Mouse (Mus musculus): ENCODE data around the gene Ly6g. TPM values are rescaled to one million over a fixed set of nuclear protein-coding genes. Genes with fewer than 3 reads are reported as not detected.
"Not testable (repeated sequence)": the region's sequence is repeated elsewhere in the genome, so short reads cannot be mapped to it uniquely, and the experiment has no call there.

Gene Ly6g
- polyA plus RNA-seq, 1 experiment from 2014 or later, result not detected

DNA sequence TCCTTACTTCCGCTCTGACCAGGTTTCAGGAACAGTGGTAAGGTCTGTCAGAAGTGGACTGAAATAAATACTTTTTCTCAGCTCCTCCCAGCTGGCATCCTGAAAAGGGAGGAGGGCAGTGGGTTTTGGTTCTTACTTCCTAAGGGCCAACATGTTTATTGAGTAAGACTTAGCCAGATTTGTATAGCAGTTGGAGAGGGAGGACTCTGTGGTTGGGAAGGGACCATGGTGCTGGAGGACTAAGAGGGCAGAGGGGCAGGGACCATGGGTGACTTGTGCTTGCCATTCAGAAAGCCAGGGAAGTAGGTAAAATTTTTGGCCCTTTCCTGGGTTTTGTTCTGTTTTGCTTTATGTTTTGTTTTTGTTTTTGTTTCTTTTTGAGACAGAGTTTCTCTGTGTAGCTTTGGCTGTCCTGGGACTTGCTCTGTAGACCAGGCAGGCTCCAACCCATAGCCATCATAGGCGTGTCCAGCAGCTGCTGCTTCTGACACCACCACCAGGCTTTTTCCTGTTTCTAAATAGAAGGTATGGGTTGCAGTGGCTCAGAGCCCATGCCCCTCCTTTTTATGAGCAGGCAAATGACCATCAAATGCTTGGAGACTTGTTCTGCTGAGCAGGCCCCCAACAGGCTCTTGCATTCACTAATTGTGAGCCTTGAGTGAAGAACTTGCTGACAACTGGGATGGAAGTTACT is 19.8 kb upstream of the Ly6g start:
- H3K36me3 ChIP-seq (ENCODE audit: control insufficient read depth, insufficient read depth, low read length); H3K27me3 ChIP-seq (replicated peaks; ENCODE audit: control insufficient read depth, insufficient read depth, low read length); H3K4me1 ChIP-seq (ENCODE audit: control insufficient read depth, insufficient read depth, low read length); H3K4me2 ChIP-seq (ENCODE audit: low read depth, low read length); DNase-seq (ENCODE audit: low spot score); ATAC-seq (ENCODE audit: low read depth); H3K9me3 ChIP-seq (ENCODE audit: control insufficient read depth, low read length); H3K4me3 ChIP-seq (ENCODE audit: low read depth, low read length); H3K27ac ChIP-seq (replicated peaks; ENCODE audit: low read depth, low read length); H3K9ac ChIP-seq (ENCODE audit: low read depth, low read length): not testable (repeated sequence)
- 82% methylated on average over 2 of the region's 2 CpGs for WGBS

GRCm38 (mm10) chr15:75137739-75138138 is 17.3 kb upstream of the Ly6g start:
- not testable (repeated sequence) for H3K27me3 ChIP-seq (replicated peaks; ENCODE audit: control insufficient read depth, insufficient read depth, low read length); H3K4me2 ChIP-seq (ENCODE audit: low read depth, low read length); H3K4me3 ChIP-seq (ENCODE audit: low read depth, low read length); H3K9me3 ChIP-seq (ENCODE audit: control insufficient read depth, low read length); DNase-seq (ENCODE audit: low spot score); H3K27ac ChIP-seq (replicated peaks; ENCODE audit: low read depth, low read length); ATAC-seq (ENCODE audit: low read depth); H3K9ac ChIP-seq (ENCODE audit: low read depth, low read length); H3K36me3 ChIP-seq (ENCODE audit: control insufficient read depth, insufficient read depth, low read length); H3K4me1 ChIP-seq (ENCODE audit: control insufficient read depth, insufficient read depth, low read length)
- 61% methylated on average over 3 of the region's 3 CpGs for WGBS

DNA sequence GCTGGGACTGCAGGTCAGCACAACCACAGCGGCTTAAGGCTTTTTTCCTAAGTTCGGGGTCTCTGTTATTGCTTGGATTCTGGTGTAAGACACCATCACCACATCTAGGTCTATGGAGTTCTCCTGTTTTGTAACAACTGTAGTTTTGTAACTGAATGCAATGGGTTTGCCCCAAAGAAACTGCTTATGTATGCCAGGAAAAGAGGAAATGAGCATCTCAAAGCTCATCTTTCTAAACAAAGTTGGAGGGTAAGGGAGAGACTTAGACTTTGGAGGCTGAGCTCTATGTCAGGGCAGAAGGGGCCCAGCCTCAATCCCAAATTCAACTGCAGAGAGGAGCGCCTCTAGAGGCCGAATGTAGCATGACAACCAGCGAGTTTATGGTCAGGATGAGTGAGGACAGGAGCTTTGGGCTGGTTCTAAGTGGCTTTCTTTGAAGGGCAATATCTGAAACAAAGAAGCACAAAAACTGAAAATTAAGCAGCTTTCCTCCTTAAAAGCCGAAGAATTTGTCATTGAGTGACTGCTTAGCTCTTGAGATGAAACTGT is 13.2 kb upstream of the Ly6g start:
- H3K4me2 ChIP-seq (ENCODE audit: low read depth, low read length); H3K9ac ChIP-seq (ENCODE audit: low read depth, low read length); H3K9me3 ChIP-seq (ENCODE audit: control insufficient read depth, low read length); H3K36me3 ChIP-seq (ENCODE audit: control insufficient read depth, insufficient read depth, low read length); H3K27ac ChIP-seq (replicated peaks; ENCODE audit: low read depth, low read length); ATAC-seq (ENCODE audit: low read depth); H3K4me1 ChIP-seq (ENCODE audit: control insufficient read depth, insufficient read depth, low read length); DNase-seq (ENCODE audit: low spot score); H3K27me3 ChIP-seq (replicated peaks; ENCODE audit: control insufficient read depth, insufficient read depth, low read length); H3K4me3 ChIP-seq (ENCODE audit: low read depth, low read length): not testable (repeated sequence)
- WGBS, result 42% methylated on average over 6 of the region's 6 CpGs

DNA sequence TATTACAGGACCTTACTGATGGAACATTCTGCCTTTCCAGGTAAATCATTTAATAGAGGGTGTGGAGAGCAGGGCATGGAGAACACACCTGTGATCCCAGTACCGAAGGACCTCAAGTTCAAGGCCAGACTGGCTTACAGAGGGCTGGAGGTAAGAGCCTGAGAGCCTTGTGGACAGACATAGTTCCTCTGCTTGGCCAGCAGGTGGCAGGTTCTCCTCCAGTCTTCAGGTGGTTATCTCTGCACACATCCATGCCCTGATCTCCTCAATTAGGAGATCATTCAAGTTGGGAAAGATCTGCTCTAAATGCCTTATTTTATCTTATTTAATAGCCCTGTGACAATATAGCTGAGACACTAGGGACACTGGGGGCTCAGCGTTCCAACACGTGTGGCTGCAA is 11.3 kb upstream of the Ly6g start:
- ATAC-seq (ENCODE audit: low read depth), result no peak
- Histone ChIP-seq H3K9ac (ENCODE audit: low read depth, low read length) (no peak overlapping the region), H3K36me3 (ENCODE audit: control insufficient read depth, insufficient read depth, low read length) (no peaks in the 10 kb centered on the region), H3K27ac (replicated peaks; ENCODE audit: low read depth, low read length) (no peak overlapping the region), H3K4me1 (ENCODE audit: control insufficient read depth, insufficient read depth, low read length) (no peaks in the 10 kb centered on the region), H3K4me2 (ENCODE audit: low read depth, low read length) (no peak overlapping the region), H3K27me3 (replicated peaks; ENCODE audit: control insufficient read depth, insufficient read depth, low read length) (no peaks in the 10 kb centered on the region), H3K9me3 (ENCODE audit: control insufficient read depth, low read length) (no peaks in the 10 kb centered on the region), H3K4me3 (ENCODE audit: low read depth, low read length) (no peak overlapping the region)
- 70% methylated on average over 3 of the region's 3 CpGs for WGBS
- peak; percentile 1 for DNase-seq (ENCODE audit: low spot score)

GRCm38 (mm10) chr15:75153087-75153486 is 2.0 kb upstream of the Ly6g start:
- no peak overlapping the region for H3K4me2 ChIP-seq (ENCODE audit: low read depth, low read length)
- DNase-seq (ENCODE audit: low spot score), result no peak
- H3K4me3 ChIP-seq (ENCODE audit: low read depth, low read length), result no peak overlapping the region
- H3K9ac ChIP-seq (ENCODE audit: low read depth, low read length), result no peak overlapping the region
- ATAC-seq (ENCODE audit: low read depth), result no peak
- no peaks in the 10 kb centered on the region for H3K4me1 ChIP-seq (ENCODE audit: control insufficient read depth, insufficient read depth, low read length)
- H3K9me3 ChIP-seq (ENCODE audit: control insufficient read depth, low read length), result no peaks in the 10 kb centered on the region
- no peaks in the 10 kb centered on the region for H3K36me3 ChIP-seq (ENCODE audit: control insufficient read depth, insufficient read depth, low read length)
- no peaks in the 10 kb centered on the region for H3K27me3 ChIP-seq (replicated peaks; ENCODE audit: control insufficient read depth, insufficient read depth, low read length)
- H3K27ac ChIP-seq (replicated peaks; ENCODE audit: low read depth, low read length), result no peak overlapping the region

- Histone ChIP-seq H3K36me3 (ENCODE audit: control insufficient read depth, insufficient read depth, low read length) (no peaks in the 10 kb centered on the region), H3K9me3 (ENCODE audit: control insufficient read depth, low read length) (no peaks in the 10 kb centered on the region), H3K27me3 (replicated peaks; ENCODE audit: control insufficient read depth, insufficient read depth, low read length) (no peaks in the 10 kb centered on the region), H3K27ac (replicated peaks; ENCODE audit: low read depth, low read length) (no peak overlapping the region), H3K4me2 (ENCODE audit: low read depth, low read length) (no peak overlapping the region), H3K4me1 (ENCODE audit: control insufficient read depth, insufficient read depth, low read length) (no peaks in the 10 kb centered on the region), H3K4me3 (ENCODE audit: low read depth, low read length) (no peak overlapping the region), H3K9ac (ENCODE audit: low read depth, low read length) (no peak overlapping the region)
- ATAC-seq (ENCODE audit: low read depth) (no peak), DNase-seq (ENCODE audit: low spot score) (no peak)
- WGBS, result 30% methylated on average over 1 of the region's 1 CpGs
These were observed 2.6 kb downstream of the Ly6g start for GRCm38 (mm10) chr15:75157646-75158045.

GRCm38 (mm10) chr15:75175506-75175905 is 20.5 kb downstream of the Ly6g start:
- Histone ChIP-seq H3K9ac (ENCODE audit: low read depth, low read length) (no peak overlapping the region), H3K27ac (replicated peaks; ENCODE audit: low read depth, low read length) (no peak overlapping the region), H3K9me3 (ENCODE audit: control insufficient read depth, low read length) (no peaks in the 10 kb centered on the region), H3K4me2 (ENCODE audit: low read depth, low read length) (no peak overlapping the region), H3K4me3 (ENCODE audit: low read depth, low read length) (no peak overlapping the region), H3K36me3 (ENCODE audit: control insufficient read depth, insufficient read depth, low read length) (no peaks in the 10 kb centered on the region), H3K27me3 (replicated peaks; ENCODE audit: control insufficient read depth, insufficient read depth, low read length) (no peaks in the 10 kb centered on the region), H3K4me1 (ENCODE audit: control insufficient read depth, insufficient read depth, low read length) (no peaks in the 10 kb centered on the region)
- 55% methylated on average over 1 of the region's 1 CpGs for WGBS
- DNase-seq (ENCODE audit: low spot score), result peak; percentile 29
- no peak for ATAC-seq (ENCODE audit: low read depth)

GRCm38 (mm10) chr15:75186291-75186690 is 31.3 kb downstream of the Ly6g start:
- 35% methylated on average over 2 of the region's 2 CpGs for WGBS
- Histone ChIP-seq H3K36me3 (ENCODE audit: control insufficient read depth, insufficient read depth, low read length) (no peaks in the 10 kb centered on the region), H3K27ac (replicated peaks; ENCODE audit: low read depth, low read length) (no peak overlapping the region), H3K4me2 (ENCODE audit: low read depth, low read length) (no peak overlapping the region), H3K4me1 (ENCODE audit: control insufficient read depth, insufficient read depth, low read length) (no peaks in the 10 kb centered on the region), H3K9me3 (ENCODE audit: control insufficient read depth, low read length) (no peaks in the 10 kb centered on the region), H3K4me3 (ENCODE audit: low read depth, low read length) (no peak overlapping the region), H3K27me3 (replicated peaks; ENCODE audit: control insufficient read depth, insufficient read depth, low read length) (no peaks in the 10 kb centered on the region), H3K9ac (ENCODE audit: low read depth, low read length) (no peak overlapping the region)
- ATAC-seq (ENCODE audit: low read depth) (no peak), DNase-seq (ENCODE audit: low spot score) (no peak)

- H3K9me3 ChIP-seq (ENCODE audit: control insufficient read depth, low read length), result no peaks in the 10 kb centered on the region
- 70% methylated on average over 2 of the region's 2 CpGs for WGBS
- H3K27ac ChIP-seq (replicated peaks; ENCODE audit: low read depth, low read length), result no peak overlapping the region
- H3K4me1 ChIP-seq (ENCODE audit: control insufficient read depth, insufficient read depth, low read length), result no peaks in the 10 kb centered on the region
- no peak overlapping the region for H3K4me3 ChIP-seq (ENCODE audit: low read depth, low read length)
- no peaks in the 10 kb centered on the region for H3K36me3 ChIP-seq (ENCODE audit: control insufficient read depth, insufficient read depth, low read length)
- H3K9ac ChIP-seq (ENCODE audit: low read depth, low read length), result no peak overlapping the region
- ATAC-seq (ENCODE audit: low read depth) (no peak), DNase-seq (ENCODE audit: low spot score) (peak; percentile 7)
- H3K4me2 ChIP-seq (ENCODE audit: low read depth, low read length), result no peak overlapping the region
- H3K27me3 ChIP-seq (replicated peaks; ENCODE audit: control insufficient read depth, insufficient read depth, low read length), result no peaks in the 10 kb centered on the region
These were observed 34.1 kb downstream of the Ly6g start for GRCm38 (mm10) chr15:75189116-75189515.

Measured in embryonic facial prominence, embryonic 14.5 days (tissue).